ENCODE assay signal across 8 mouse cellular contexts in the genomic region with DNA sequence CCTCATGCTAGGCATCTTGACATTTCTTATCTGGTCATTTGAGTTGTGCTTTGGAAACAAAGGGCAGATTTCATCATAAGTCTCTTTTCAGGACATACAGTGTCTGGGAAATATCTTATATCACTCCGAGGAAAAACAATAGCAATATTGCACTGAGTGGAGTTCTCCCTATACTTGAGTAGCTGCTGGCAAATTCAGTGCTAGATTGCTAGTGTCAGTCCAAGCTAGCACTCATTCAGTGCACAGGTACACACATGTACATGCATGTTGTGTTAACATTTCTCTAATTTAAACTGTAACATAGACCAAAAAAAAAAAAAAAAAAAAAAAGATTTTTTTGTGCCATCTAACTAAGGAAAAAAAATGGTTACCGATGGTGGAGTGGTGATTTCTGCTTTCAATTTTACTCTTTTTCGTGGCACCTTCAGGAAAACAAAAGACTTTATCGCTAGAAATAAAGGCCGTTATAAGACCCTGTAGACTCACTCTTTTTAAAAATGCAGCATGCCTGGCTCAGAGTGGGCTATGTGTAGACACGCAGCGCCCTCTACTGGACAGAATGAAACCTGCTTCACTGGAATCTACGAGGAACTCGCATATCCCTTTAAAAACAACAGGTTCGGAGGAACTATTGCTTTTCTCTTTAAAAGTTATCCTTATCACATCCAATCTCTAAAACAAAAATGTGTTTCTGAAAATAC.
DNase-seq lines count a peak whose midpoint lies in the region; ATAC-seq lines count a peak whose summit lies in the region.

No protein-coding gene starts in this region.

- no peak overlapping the region for H3K27ac ChIP-seq in intestine, embryonic 14.5 days (ENCODE audit: low read depth)

- H3K4me3 ChIP-seq in intestine, embryonic 14.5 days (ENCODE audit: low read depth, low read length) = peak overlapping the region; percentile 37

- no peaks in the 10 kb centered on the region for H3K36me3 ChIP-seq in intestine, embryonic 14.5 days (ENCODE audit: control insufficient read depth, insufficient read depth, low read length)

- WGBS in intestine, embryonic 14.5 days = 22% methylated on average over 10 of the region's 10 CpGs

- 0 out of 2 replicates have a peak, but pooled peaks have one; percentile 67 for ATAC-seq in intestine, embryonic 14.5 days (replicated peaks; ENCODE audit: low FRiP score, low TSS enrichment, low read depth)
- peak; percentile 88 for ATAC-seq in megakaryocyte progenitor cell, adult 5-6 weeks (replicated peaks; ENCODE audit: poor library complexity)

- peak overlapping the region; percentile 32 for H3K9ac ChIP-seq in intestine, embryonic 14.5 days (ENCODE audit: low read length)

- H3K4me2 ChIP-seq in intestine, embryonic 14.5 days (ENCODE audit: low read length) = peak overlapping the region; percentile 48

- 0 out of 2 replicates have a peak, but pooled peaks cover 6% of the 10 kb centered on the region for H3K4me1 ChIP-seq in intestine, embryonic 14.5 days (replicated peaks; ENCODE audit: control insufficient read depth, insufficient read depth, low read length)

- no peaks in the 10 kb centered on the region for H3K27me3 ChIP-seq in intestine, embryonic 14.5 days (replicated peaks; ENCODE audit: control insufficient read depth, insufficient read depth, low read length)

- intact Hi-C loops in left cerebral cortex, postnatal 10 days (cut with DNase I) = loop anchor here (5.0 to 10.0 kb wide), 2 partner anchors 521 to 743 kb away; no protein-coding TSS in a partner anchor

- peak; percentile 79 to 82 for DNase-seq in adrenal gland, adult 18-20 months (ENCODE audit: low spot score in 2 of 2)
- peak; percentile 94 for DNase-seq in embryo, embryonic 10 days (ENCODE audit: low spot score)
- peak; percentile 19 for DNase-seq in gastrocnemius, postnatal 25 days
- peak; percentile 94 for DNase-seq in intestine, embryonic 14.5 days (ENCODE audit: low spot score)
- DNase-seq in left cerebral cortex, postnatal 10 days (ENCODE audit: extremely low spot score in 1 of 2, low spot score in 2 of 2) = peak; percentile 87 to 91
- peak; percentile 95 for DNase-seq in right cerebral cortex, postnatal 4 days
- DNase-seq in yolk sac, embryonic 10.5 days (ENCODE audit: low spot score) = peak; percentile 51

- no peaks in the 10 kb centered on the region for H3K9me3 ChIP-seq in intestine, embryonic 14.5 days (ENCODE audit: control insufficient read depth, low read length)

Comparison
In these comparisons a context has a peak if more than half of its experiments do, and no peak if none do; other contexts are left out.
1. DNase-seq: peak in every context shown above with its lines; median percentile 95 in right cerebral cortex, postnatal 4 days; 94 in embryo, embryonic 10 days; 94 in intestine, embryonic 14.5 days; 89 in left cerebral cortex, postnatal 10 days; 80 in adrenal gland, adult 18-20 months; 51 in yolk sac, embryonic 10.5 days; 19 in gastrocnemius, postnatal 25 days.